Mouse (Mus musculus) cerebellum, adult 2 months (tissue): ENCODE results near the gene Pcp4l1.

Source experiments
- CTCF ChIP-seq: fragments of 200-500 bp; IDR thresholded peaks from 2 replicates; pipeline ENCODE4 v1.5.1; 2011; ENCODE audit warnings: low read depth, mild to moderate bottlenecking, control low read depth, low read length, moderate library complexity, borderline replicate concordance; ENCODE audit not compliant: insufficient read depth
- POLR2A ChIP-seq: fragments of 200-500 bp; IDR thresholded peaks from 2 replicates; pipeline ENCODE4 v1.6.1; 2011; ENCODE audit warnings: low read length, control low read depth, borderline replicate concordance; ENCODE audit not compliant: insufficient read depth

DNA sequence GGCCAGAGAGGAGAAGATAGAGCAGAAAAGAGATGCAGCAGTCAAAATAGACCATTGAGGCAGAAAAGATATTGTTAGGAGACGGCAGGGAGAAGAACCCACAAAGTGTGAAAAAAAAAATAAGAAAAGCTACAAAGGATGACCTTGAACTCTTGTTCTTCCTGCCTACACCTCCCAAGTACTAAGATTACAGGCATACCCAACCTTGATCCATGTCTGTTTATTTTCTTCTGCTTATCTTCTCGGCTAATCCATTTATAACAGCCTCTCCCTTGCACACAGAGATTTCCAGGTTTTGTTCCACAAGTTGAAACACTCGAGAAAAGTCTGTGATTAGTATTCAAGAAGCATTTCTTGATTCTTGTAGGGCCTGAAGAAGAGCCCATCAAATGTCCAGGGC lies 26.2 kb downstream of the Pcp4l1 start:
- TF ChIP-seq POLR2A (no peak), CTCF (no peak)
